Mouse (Mus musculus) lung, postnatal 0 days (tissue): Measurements from ENCODE around the gene Jmjd1c. TPM values are rescaled to one million over a fixed set of nuclear protein-coding genes. Genes with fewer than 3 reads are reported as not detected.
A peak's percentile ranks its signal among the peaks of the same experiment; 100 is the strongest.

ENCODE experiments used
- ATAC-seq: fragments of 200-750 bp; cut with Nextera tagmentation; 2 replicates; pipeline ENCODE4 v1.8.0; 2017; ENCODE audit warnings: moderate library complexity
- DNase-seq: peaks from one replicate; pipeline ENCODE4 v3.0.0-alpha.2; 2016; ENCODE audit warnings: low spot score
- H3K27ac ChIP-seq: fragments of 300-500 bp; sonication (generic); 2 replicates; pipeline ENCODE4 v1.5.1; 2014; ENCODE audit warnings: antibody characterized with exemption, mild to moderate bottlenecking, low read length, mixed read lengths
- H3K27me3 ChIP-seq: fragments of 300-500 bp; sonication (generic); replicated peaks from 2 replicates; pipeline ENCODE4 v1.6.1; 2014; ENCODE audit warnings: low read length, mixed read lengths; ENCODE audit not compliant: insufficient read depth
- H3K36me3 ChIP-seq: fragments of 300-500 bp; sonication (generic); 2 replicates; pipeline ENCODE4 v1.6.1; 2014; ENCODE audit warnings: low read length, mixed read lengths; ENCODE audit not compliant: insufficient read depth
- H3K4me1 ChIP-seq: fragments of 300-500 bp; sonication (generic); 2 replicates; pipeline ENCODE4 v1.6.1; 2014; ENCODE audit warnings: antibody characterized with exemption, low read depth, low read length, mixed read lengths; ENCODE audit not compliant: insufficient read depth
- H3K4me2 ChIP-seq: fragments of 300-500 bp; sonication (generic); replicated peaks from 2 replicates; pipeline ENCODE4 v1.6.1; 2014; ENCODE audit warnings: low read depth, mild to moderate bottlenecking, low read length, moderate library complexity, mixed read lengths
- H3K4me3 ChIP-seq: fragments of 300-500 bp; sonication (generic); 2 replicates; pipeline ENCODE4 v1.5.1; 2014; ENCODE audit warnings: low read depth, low read length
- H3K9ac ChIP-seq: fragments of 300-500 bp; sonication (generic); replicated peaks from 2 replicates; pipeline ENCODE4 v1.6.1; 2014; ENCODE audit warnings: low read depth, mild to moderate bottlenecking
- H3K9me3 ChIP-seq: fragments of 300-500 bp; sonication (generic); 2 replicates; pipeline ENCODE4 v1.6.1; 2016; ENCODE audit warnings: low read length, mixed read lengths
- CTCF ChIP-seq: IDR thresholded peaks from 2 replicates; pipeline ENCODE4 v1.5.1; 2016; ENCODE audit warnings: antibody characterized with exemption, mild to moderate bottlenecking
- EP300 ChIP-seq: IDR thresholded peaks from 2 replicates; pipeline ENCODE4 v1.6.1; 2016; ENCODE audit warnings: antibody characterized with exemption, mild to moderate bottlenecking, control low read depth
- WGBS: fragments of 180-500 bp; shearing (Covaris S2); extraction: QIAGEN DNeasy Blood & Tissue Kit; methylation state at CpG from one replicate; pipeline ENCODE4 v1.1.7; 2014; 5-methylcytosine and 5-hydroxymethylcytosine counted together
- polyA plus RNA-seq: library from polyadenylated mRNA; unstranded; fragments of >200 nt; fragmentation: Nextera tagmentation; extraction: Ambion mirVana; gene quantifications from 2 replicates; pipeline ENCODE4 v1.2.1, GENCODE M21; 2015

Jmjd1c gene
- polyA plus RNA-seq, 1 experiment from 2014 or later: 43.8 TPM

GRCm38 (mm10) chr10:67187001-67187453, 91.1 kb downstream of the Jmjd1c start:
- Histone ChIP-seq H3K27me3 (no peaks in the 10 kb centered on the region), H3K4me2 (peak overlapping the region; percentile 61), H3K9me3 (no peaks in the 10 kb centered on the region), H3K27ac (peak overlapping the region; percentile 85), H3K9ac (no peak overlapping the region; the same call in 1 of the 2 replicates), H3K36me3 (no peaks in the 10 kb centered on the region), H3K4me3 (peak overlapping the region; percentile 45), H3K4me1 (peaks cover 8% of the 10 kb centered on the region; the same call in 1 of the 2 replicates)
- DNase-seq (peak; percentile 70), ATAC-seq (peak; percentile 27; the same call in 1 of the 2 replicates)
- WGBS: 8% methylated on average over 5 of the region's 5 CpGs
- no peak for TF ChIP-seq EP300
- no peak for TF ChIP-seq CTCF

GRCm38 (mm10) chr10:67187952-67188351, 92.0 kb downstream of the Jmjd1c start:
- Histone ChIP-seq H3K4me3 (peak overlapping the region; percentile 45; the same call in 1 of the 2 replicates), H3K9ac (no peak overlapping the region)
- WGBS: 81% methylated on average over 2 of the region's 2 CpGs

GRCm38 (mm10) chr10:67189057-67189456, 93.1 kb downstream of the Jmjd1c start:
- TF ChIP-seq CTCF: no peak
- TF ChIP-seq EP300: no peak
- Histone ChIP-seq H3K27ac (no peak overlapping the region), H3K4me1 (peaks cover 13% of the 10 kb centered on the region; the same call in 1 of the 2 replicates), H3K4me2 (no peak overlapping the region), H3K9ac (no peak overlapping the region), H3K36me3 (no peaks in the 10 kb centered on the region), H3K4me3 (no peak overlapping the region), H3K9me3 (no peaks in the 10 kb centered on the region), H3K27me3 (no peaks in the 10 kb centered on the region)
- ATAC-seq (no peak), DNase-seq (no peak)

More at GRCm38 (mm10) chr10:67187952-67188351, 92.0 kb downstream of the Jmjd1c start:
- DNase-seq (no peak), ATAC-seq (no peak)
- no peak overlapping the region for H3K27ac ChIP-seq
- H3K4me2 ChIP-seq: peak overlapping the region; percentile 61
- peaks cover 8% of the 10 kb centered on the region; the same call in 1 of the 2 replicates for H3K4me1 ChIP-seq
- no peaks in the 10 kb centered on the region for H3K36me3 ChIP-seq
- TF ChIP-seq EP300: no peak
- no peak for TF ChIP-seq CTCF
- H3K27me3 ChIP-seq: no peaks in the 10 kb centered on the region
- H3K9me3 ChIP-seq: no peaks in the 10 kb centered on the region

GRCm38 (mm10) chr10:67190261-67190660, 94.3 kb downstream of the Jmjd1c start:
- ATAC-seq (no peak), DNase-seq (peak; percentile 57)
- no peaks in the 10 kb centered on the region for H3K27me3 ChIP-seq
- no peaks in the 10 kb centered on the region for H3K36me3 ChIP-seq
- no peak for TF ChIP-seq EP300
- peak; percentile 52 for TF ChIP-seq CTCF
- no peak overlapping the region for H3K9ac ChIP-seq
- no peaks in the 10 kb centered on the region for H3K9me3 ChIP-seq
- no peak overlapping the region for H3K4me3 ChIP-seq
- no peak overlapping the region for H3K27ac ChIP-seq
- H3K4me1 ChIP-seq: peaks cover 13% of the 10 kb centered on the region; the same call in 1 of the 2 replicates
- H3K4me2 ChIP-seq: no peak overlapping the region
- WGBS: 58% methylated on average over 1 of the region's 1 CpGs

GRCm38 (mm10) chr10:67192366-67192765, 96.4 kb downstream of the Jmjd1c start:
- 89% methylated on average over 3 of the region's 3 CpGs for WGBS
- Histone ChIP-seq H3K4me2 (no peak overlapping the region), H3K4me1 (peaks cover 10% of the 10 kb centered on the region; the same call in 1 of the 2 replicates), H3K27me3 (no peaks in the 10 kb centered on the region), H3K9ac (no peak overlapping the region), H3K9me3 (no peaks in the 10 kb centered on the region), H3K4me3 (no peak overlapping the region), H3K27ac (no peak overlapping the region), H3K36me3 (no peaks in the 10 kb centered on the region)
- ATAC-seq (no peak), DNase-seq (no peak)
- peak; percentile 60 for TF ChIP-seq CTCF
- no peak for TF ChIP-seq EP300

GRCm38 (mm10) chr10:67193003-67193652, 97.2 kb downstream of the Jmjd1c start:
- ATAC-seq: peak; percentile 78
- WGBS: 37% methylated on average over 3 of the region's 3 CpGs

More at GRCm38 (mm10) chr10:67193003-67193652, 97.2 kb downstream of the Jmjd1c start:
- Histone ChIP-seq H3K36me3 (no peaks in the 10 kb centered on the region), H3K4me3 (no peak overlapping the region), H3K9ac (no peak overlapping the region), H3K4me1 (peaks cover 10% of the 10 kb centered on the region; the same call in 1 of the 2 replicates), H3K9me3 (no peaks in the 10 kb centered on the region), H3K4me2 (no peak overlapping the region), H3K27me3 (no peaks in the 10 kb centered on the region), H3K27ac (0 out of 2 replicates have a peak overlapping the region, but pooled peaks have one; percentile 4)
- TF ChIP-seq CTCF (no peak), EP300 (peak; percentile 74)
- DNase-seq: peak; percentile 86
